Mouse (Mus musculus): ENCODE results near the gene Ckm. TPM values are rescaled to one million over a fixed set of nuclear protein-coding genes. Genes with fewer than 3 reads are reported as not detected.

The Ckm gene
- polyA plus RNA-seq, 2 experiments, result 0.12 to 0.19 TPM

GRCm38 (mm10) chr7:19429726-19430125 is 25.1 kb downstream of the Ckm start:
- Histone ChIP-seq H3K4me3 (ENCODE audit: insufficient read depth in 1 of 2, low read depth in 2 of 2, low read length in 2 of 2) (no peak overlapping the region), H3K27me3 (ENCODE audit: control insufficient read depth, insufficient read depth, low read length) (no peaks in the 10 kb centered on the region), H3K36me3 (replicated peaks; ENCODE audit: control insufficient read depth, insufficient read depth, low read depth) (peaks cover 6% of the 10 kb centered on the region), H3K27ac (no peak overlapping the region), H3K9me3 (ENCODE audit: control insufficient read depth, low read length) (no peaks in the 10 kb centered on the region), H3K9ac (replicated peaks) (no peak overlapping the region), H3K4me2 (ENCODE audit: low read depth) (no peak overlapping the region), H3K4me1 (replicated peaks; ENCODE audit: control insufficient read depth in 2 of 2, insufficient read depth in 2 of 2, low read length in 1 of 2) (no peaks in the 10 kb centered on the region)
- no peak for DNase-seq (ENCODE audit: low read depth in 3 of 3, low spot score in 3 of 3)
- ATAC-seq (ENCODE audit: insufficient read depth), result no peak
- 72% methylated on average over 8 of the region's 8 CpGs for WGBS (ENCODE audit: insufficient replicate concordance)
- no peak for TF ChIP-seq CTCF (IDR thresholded peaks at IDR 0.05; ENCODE audit: low read depth)
- TF ChIP-seq EP300 (IDR thresholded peaks at IDR 0.05; ENCODE audit: low read depth), result no peak

DNA sequence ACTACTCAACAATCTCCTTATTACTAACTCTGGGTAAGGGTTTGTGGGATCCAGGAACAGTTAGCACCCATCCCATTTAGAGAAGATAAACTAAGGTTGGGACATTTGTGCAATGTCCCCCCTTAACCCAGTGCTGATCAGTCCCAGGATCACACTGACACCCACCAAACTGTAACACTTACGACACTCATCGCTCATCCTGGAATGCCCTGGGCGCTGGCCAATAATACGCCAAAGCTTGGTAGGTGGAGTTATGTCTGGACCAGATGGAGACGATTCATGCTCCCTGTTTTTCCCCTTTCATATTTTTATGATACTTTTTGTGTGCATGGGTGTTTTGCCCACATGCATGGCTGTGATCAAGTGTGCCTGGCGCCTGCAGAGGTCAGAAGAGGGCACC is 25.8 kb downstream of the Ckm start:
- H3K9ac ChIP-seq (replicated peaks), result no peak overlapping the region
- 67% methylated on average over 6 of the region's 6 CpGs for WGBS (ENCODE audit: insufficient replicate concordance)
- peaks cover 6% of the 10 kb centered on the region for H3K36me3 ChIP-seq (replicated peaks; ENCODE audit: control insufficient read depth, insufficient read depth, low read depth)

GRCm38 (mm10) chr7:19432475-19432874 is 27.9 kb downstream of the Ckm start:
- DNase-seq (ENCODE audit: low read depth in 3 of 3, low spot score in 3 of 3) (no peak), ATAC-seq (ENCODE audit: insufficient read depth) (no peak)
- 84% methylated on average over 2 of the region's 2 CpGs for WGBS (ENCODE audit: insufficient replicate concordance)
- Histone ChIP-seq H3K4me2 (ENCODE audit: low read depth) (no peak overlapping the region), H3K27me3 (ENCODE audit: control insufficient read depth, insufficient read depth, low read length) (no peaks in the 10 kb centered on the region), H3K36me3 (replicated peaks; ENCODE audit: control insufficient read depth, insufficient read depth, low read depth) (peaks cover 6% of the 10 kb centered on the region), H3K9me3 (ENCODE audit: control insufficient read depth, low read length) (no peaks in the 10 kb centered on the region), H3K27ac (no peak overlapping the region), H3K9ac (replicated peaks) (no peak overlapping the region), H3K4me1 (replicated peaks; ENCODE audit: control insufficient read depth in 2 of 2, insufficient read depth in 2 of 2, low read length in 1 of 2) (no peaks in the 10 kb centered on the region), H3K4me3 (ENCODE audit: insufficient read depth in 1 of 2, low read depth in 2 of 2, low read length in 2 of 2) (no peak overlapping the region)
- TF ChIP-seq CTCF (IDR thresholded peaks at IDR 0.05; ENCODE audit: low read depth), result peak; percentile 54
- TF ChIP-seq EP300 (IDR thresholded peaks at IDR 0.05; ENCODE audit: low read depth), result no peak

More for the DNA sequence above, 25.8 kb downstream of the Ckm start:
- Histone ChIP-seq H3K4me2 (ENCODE audit: low read depth) (no peak overlapping the region), H3K9me3 (ENCODE audit: control insufficient read depth, low read length) (no peaks in the 10 kb centered on the region), H3K4me3 (ENCODE audit: insufficient read depth in 1 of 2, low read depth in 2 of 2, low read length in 2 of 2) (no peak overlapping the region), H3K4me1 (replicated peaks; ENCODE audit: control insufficient read depth in 2 of 2, insufficient read depth in 2 of 2, low read length in 1 of 2) (no peaks in the 10 kb centered on the region), H3K27ac (no peak overlapping the region), H3K27me3 (ENCODE audit: control insufficient read depth, insufficient read depth, low read length) (no peaks in the 10 kb centered on the region)
- ATAC-seq (ENCODE audit: insufficient read depth) (no peak), DNase-seq (ENCODE audit: low read depth in 3 of 3, low spot score in 3 of 3) (no peak)
- no peak for TF ChIP-seq CTCF (IDR thresholded peaks at IDR 0.05; ENCODE audit: low read depth)
- no peak for TF ChIP-seq EP300 (IDR thresholded peaks at IDR 0.05; ENCODE audit: low read depth)

DNA sequence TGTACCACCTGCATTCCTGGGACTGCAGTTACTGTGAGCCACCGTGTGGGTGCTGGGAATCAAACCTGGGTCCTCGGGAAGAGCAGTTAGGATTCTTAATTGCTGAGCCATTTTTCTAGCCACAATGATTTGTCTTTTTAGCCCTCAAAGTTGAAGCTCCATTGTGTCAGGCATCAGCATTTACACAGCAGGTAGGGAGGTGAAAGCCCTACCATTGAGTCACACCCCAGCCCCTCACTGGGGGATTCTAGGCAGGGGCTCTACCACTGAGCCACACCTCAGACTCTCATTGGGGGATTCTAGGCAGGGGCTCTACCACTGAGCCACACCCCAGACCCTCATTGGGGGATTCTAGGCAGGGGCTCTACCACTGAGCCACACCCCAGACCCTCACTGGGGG is 31.7 kb downstream of the Ckm start:
- no peak for TF ChIP-seq CTCF (IDR thresholded peaks at IDR 0.05; ENCODE audit: low read depth)
- no peak for TF ChIP-seq EP300 (IDR thresholded peaks at IDR 0.05; ENCODE audit: low read depth)
- Histone ChIP-seq H3K4me3 (ENCODE audit: insufficient read depth in 1 of 2, low read depth in 2 of 2, low read length in 2 of 2) (no peak overlapping the region), H3K9me3 (ENCODE audit: control insufficient read depth, low read length) (no peaks in the 10 kb centered on the region), H3K4me1 (replicated peaks; ENCODE audit: control insufficient read depth in 2 of 2, insufficient read depth in 2 of 2, low read length in 1 of 2) (no peaks in the 10 kb centered on the region), H3K4me2 (ENCODE audit: low read depth) (no peak overlapping the region), H3K36me3 (replicated peaks; ENCODE audit: control insufficient read depth, insufficient read depth, low read depth) (peaks cover 6% of the 10 kb centered on the region), H3K27me3 (ENCODE audit: control insufficient read depth, insufficient read depth, low read length) (no peaks in the 10 kb centered on the region), H3K9ac (replicated peaks) (no peak overlapping the region), H3K27ac (no peak overlapping the region)
- ATAC-seq (ENCODE audit: insufficient read depth), result no peak
- no peak for DNase-seq (ENCODE audit: low read depth in 3 of 3, low spot score in 3 of 3)
- 60% methylated on average over 2 of the region's 2 CpGs for WGBS (ENCODE audit: insufficient replicate concordance)

GRCm38 (mm10) chr7:19437048-19437447 is 32.5 kb downstream of the Ckm start:
- Histone ChIP-seq H3K4me3 (ENCODE audit: insufficient read depth in 1 of 2, low read depth in 2 of 2, low read length in 2 of 2) (no peak overlapping the region), H3K4me2 (ENCODE audit: low read depth) (no peak overlapping the region), H3K4me1 (replicated peaks; ENCODE audit: control insufficient read depth in 2 of 2, insufficient read depth in 2 of 2, low read length in 1 of 2) (0 out of 4 replicates have a peak, but pooled peaks cover 0 to 2% of the 10 kb centered on the region in 2 experiments), H3K27ac (no peak overlapping the region), H3K27me3 (ENCODE audit: control insufficient read depth, insufficient read depth, low read length) (no peaks in the 10 kb centered on the region), H3K36me3 (replicated peaks; ENCODE audit: control insufficient read depth, insufficient read depth, low read depth) (peaks cover 6% of the 10 kb centered on the region), H3K9me3 (ENCODE audit: control insufficient read depth, low read length) (no peaks in the 10 kb centered on the region), H3K9ac (replicated peaks) (no peak overlapping the region)
- 77% methylated on average over 9 of the region's 9 CpGs for WGBS (ENCODE audit: insufficient replicate concordance)
- ATAC-seq (ENCODE audit: insufficient read depth) (no peak), DNase-seq (ENCODE audit: low read depth in 3 of 3, low spot score in 3 of 3) (no peak)
- TF ChIP-seq CTCF (IDR thresholded peaks at IDR 0.05; ENCODE audit: low read depth), result no peak
- no peak for TF ChIP-seq EP300 (IDR thresholded peaks at IDR 0.05; ENCODE audit: low read depth)

Data from liver, embryonic 14.5 days (tissue).